Mouse (Mus musculus) spleen, postnatal 14 days (tissue): Measurements from ENCODE around the gene Ranbp17.
A peak's percentile ranks its signal among the peaks of the same experiment; 100 is the strongest.
"Not testable (repeated sequence)": the region's sequence is repeated elsewhere in the genome, so short reads cannot be mapped to it uniquely, and the experiment has no call there.

ENCODE experiments used
- DNase-seq, 2 experiments: peaks; one replicate each; pipeline ENCODE4 v3.0.0; 2021 to 2022; ENCODE audit warnings: low spot score in 2 of 2

Gene Ranbp17

DNA sequence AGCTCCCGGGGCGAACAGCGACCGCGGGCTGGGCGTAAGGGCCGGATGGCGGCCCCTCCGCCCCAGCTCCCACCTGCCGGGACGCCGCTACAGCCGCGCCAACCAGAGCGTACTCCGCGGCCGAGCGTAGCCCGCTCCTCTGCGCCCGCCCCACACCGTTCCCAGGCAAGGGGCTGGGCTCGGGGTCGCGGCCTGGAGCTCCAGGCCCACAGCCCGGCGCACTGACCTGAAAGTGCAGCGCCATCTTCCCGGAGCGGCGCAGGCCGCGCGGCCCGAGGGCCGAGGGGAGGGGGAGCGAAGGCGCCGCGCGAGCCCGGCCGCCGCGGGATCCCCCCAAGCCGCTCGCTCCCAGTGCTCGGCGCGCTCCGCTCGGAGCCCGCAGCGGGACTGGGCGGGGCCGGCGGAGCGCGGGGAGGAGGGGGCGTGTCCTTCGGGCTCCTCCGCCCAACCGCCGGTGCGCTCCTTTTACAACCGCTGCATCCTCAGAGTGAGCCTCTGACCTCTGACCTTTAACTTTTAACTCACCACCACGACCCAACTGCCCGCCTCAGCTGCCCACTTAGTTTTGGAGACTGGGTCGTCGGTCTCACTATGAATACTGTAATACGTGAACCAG lies at the start of gene Ranbp17:
TSS of gene Ranbp17 (minus strand) at position 371 of the 616 bp plus-strand sequence.
- DNase-seq = peak; percentile 20 to 25

DNA sequence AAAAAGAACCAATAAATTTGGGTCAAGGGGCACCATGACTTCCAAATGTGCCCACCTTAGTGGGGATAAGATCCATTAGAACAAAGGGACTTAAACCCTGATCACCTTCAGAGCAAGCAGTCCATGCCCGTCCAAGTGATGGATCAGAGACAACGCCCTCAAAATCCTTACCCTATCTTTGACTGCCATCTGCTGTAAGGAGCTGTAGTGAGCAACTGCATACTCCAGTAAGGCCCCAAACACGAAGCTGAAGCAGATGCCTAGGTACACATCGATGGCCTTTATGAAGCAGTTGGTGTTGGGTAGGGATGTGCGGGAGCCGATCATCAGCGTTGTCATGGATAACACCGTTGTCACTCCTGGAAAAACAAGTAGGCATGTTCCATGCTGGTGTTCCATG lies 40.6 kb upstream of the Ranbp17 start:
- DNase-seq = no peak

DNA sequence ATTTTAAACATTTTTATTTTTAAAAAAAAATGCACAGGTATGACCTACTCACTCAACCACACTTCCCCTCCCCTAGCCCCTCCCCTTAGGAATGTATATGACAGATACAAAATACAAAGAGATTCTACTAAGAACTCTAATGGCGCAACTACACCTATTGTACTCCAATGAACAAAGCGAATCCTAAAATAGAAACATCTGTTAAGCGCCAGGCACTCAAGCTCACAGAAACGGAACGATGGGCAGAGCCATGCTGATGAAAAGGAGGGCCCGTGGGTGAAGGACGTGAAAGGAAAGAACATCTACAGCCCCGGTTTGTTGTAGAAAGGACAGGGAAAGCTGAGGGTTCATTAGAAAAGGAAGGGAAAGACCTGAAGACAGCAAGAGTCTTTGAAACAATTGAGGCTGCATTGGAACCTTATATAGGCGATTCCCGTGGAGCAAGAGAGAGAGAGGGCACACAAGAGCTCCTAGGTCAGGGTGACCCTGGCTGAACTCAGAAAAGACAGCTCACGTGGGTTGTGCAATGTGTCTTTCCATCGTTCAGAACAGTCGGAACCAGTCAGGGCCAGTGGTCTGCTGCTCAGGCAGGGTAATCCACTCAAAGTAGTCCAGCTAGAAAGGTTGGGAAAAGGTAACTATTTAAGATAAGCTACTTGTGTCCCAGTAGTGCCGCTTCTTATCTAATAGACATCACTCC lies 37.5 kb upstream of the Ranbp17 start:
- no peak for DNase-seq

DNA sequence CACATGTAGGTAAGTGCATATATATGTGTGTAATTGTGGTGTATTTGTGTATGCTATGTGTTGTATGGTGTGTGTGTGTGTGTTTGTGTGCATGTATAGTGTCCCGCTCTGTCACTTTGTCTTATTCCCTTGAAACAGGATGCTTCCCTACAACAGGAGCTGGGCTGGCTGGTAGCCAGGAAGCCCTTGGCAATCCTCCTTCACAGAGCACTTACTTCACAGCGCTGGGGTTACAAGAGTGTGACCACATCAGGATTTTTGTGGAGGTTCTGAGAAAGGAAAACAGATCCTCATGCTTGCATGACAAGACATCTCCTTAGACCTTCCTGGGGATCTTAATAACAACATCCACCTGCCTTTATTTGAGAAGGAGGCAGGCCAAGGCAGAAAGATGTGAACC lies 33.8 kb upstream of the Ranbp17 start:
- DNase-seq = no peak

DNA sequence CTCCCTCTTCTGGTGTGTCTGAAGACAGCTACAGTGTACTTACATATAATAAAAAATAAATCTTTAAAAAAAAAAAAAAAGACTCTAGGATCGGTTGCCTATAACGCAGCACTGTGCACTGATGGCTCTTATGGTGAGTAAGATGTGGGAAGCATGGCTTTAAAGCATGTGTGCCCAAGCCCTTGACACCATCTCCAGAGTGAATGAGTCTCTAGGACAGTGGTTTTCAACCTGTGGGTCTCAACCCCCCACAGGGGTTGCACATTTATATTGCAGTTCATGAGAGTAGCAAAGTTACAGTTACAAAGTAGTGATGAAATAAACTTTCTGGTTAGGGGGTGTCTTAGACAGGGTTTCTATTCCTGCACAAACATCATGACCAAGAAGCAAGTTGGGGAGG lies 31.4 kb upstream of the Ranbp17 start:
- DNase-seq = no peak

DNA sequence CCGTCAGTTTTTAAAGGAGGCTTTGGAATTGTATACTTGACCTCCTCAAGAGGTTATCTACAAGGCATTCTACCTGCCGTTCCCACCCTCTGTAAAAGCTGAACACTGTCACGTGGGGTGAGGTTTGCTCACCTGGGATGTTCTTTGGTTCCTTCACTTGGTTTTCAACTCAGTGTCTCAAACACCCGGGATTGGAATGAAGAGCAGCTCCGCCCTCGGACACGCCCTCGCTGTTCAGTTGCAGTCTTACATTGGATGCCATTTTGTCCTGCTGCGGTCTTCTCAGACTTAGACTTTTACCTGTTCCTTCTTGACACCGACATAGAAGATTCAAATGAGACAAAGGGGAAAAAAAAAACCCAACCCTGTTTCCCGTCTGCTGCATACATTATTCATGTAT lies 30.6 kb upstream of the Ranbp17 start:
- DNase-seq = no peak

DNA sequence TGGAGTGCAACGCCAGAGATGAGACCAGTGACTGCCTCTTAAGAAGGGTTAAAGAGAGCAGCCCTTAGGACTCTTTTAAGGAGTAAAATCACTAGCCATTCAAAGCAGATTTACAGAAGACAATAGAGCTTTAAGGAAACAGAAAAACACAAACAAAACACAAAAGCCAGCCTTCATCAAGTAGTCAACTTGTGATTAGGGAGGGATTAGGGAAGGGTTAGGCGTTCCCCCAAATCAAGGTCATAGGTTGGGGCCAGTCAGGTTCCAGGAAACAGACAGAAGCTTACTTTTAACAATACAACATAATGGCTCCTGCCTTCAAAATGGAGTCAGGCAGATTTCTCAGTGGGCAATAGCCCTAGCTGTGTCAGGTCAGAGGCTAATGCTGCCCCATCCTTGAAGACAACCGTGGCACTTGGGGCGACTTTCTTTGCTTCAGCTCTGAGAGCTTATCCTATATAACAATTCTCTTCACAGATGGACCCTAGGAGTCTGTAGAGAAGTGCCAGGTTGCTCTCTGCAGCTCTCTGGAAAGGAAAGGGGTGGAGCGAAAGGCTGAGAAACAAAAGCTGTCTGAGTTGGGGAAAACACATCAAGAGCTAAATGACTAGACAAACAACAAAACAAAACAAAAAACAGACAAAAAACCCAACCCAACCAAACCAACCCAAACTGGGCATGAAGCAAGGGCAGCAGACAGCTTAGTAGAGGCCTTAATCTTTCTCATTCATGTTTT lies 24.0 kb upstream of the Ranbp17 start:
- DNase-seq = no peak

DNA sequence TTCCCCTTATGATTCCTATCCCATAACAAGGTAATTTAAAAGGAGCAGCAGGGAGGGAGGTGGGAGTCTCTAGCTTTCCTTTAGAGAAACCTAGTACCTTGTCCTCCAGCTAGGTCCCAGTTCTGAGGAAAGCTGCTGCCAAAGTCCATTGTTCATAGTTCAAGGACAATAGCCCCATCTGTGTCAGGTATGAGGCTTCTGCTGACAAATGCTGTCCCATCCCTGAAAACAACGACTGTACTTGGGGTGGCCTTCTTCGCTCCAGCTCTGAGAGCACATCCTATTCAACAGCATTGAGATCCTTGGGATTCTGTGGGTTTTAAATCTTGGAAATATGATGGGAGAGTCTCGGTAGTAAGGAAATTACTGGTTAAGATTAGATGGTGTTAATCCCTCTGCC lies 23.1 kb upstream of the Ranbp17 start:
- DNase-seq = no peak

DNA sequence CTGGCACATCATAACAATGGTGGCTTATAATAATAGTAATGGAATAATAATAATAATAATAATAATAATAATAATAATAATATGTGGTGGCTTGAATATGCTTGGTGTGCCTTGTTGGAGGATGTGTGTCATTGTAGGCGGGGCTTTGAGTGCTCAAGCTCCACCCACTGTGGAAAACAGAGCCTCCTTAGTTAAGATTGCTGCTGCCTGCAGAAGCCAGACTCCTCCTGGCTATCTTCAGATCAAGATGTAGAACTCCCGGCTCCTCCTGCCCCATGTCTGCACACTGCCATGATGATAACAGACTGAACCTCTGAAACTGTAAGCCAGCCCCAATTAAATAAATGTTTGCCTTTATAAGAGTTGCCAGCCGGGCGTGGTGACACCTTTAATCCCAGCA lies 21.0 kb upstream of the Ranbp17 start:
- DNase-seq = no peak

DNA sequence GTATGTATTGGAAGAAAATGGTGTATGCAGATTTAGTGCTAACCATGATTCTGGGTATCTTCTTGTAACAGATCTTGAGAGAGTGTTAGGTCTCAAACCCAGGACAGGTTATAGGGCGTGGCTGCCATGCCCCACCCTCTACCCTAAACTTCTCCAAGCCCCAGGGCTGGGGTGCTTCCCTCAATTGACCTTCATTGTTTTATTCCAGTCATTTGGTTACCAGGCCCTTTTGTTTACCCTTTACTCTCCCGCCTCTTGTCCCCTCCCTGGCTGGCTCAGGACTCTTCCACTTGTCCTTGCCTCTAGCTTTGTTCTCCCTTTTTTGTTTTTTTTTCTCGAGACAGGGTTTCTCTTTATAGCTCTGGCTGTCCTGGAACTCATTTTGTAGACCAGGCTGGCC lies 20.0 kb upstream of the Ranbp17 start:
- no peak for DNase-seq

DNA sequence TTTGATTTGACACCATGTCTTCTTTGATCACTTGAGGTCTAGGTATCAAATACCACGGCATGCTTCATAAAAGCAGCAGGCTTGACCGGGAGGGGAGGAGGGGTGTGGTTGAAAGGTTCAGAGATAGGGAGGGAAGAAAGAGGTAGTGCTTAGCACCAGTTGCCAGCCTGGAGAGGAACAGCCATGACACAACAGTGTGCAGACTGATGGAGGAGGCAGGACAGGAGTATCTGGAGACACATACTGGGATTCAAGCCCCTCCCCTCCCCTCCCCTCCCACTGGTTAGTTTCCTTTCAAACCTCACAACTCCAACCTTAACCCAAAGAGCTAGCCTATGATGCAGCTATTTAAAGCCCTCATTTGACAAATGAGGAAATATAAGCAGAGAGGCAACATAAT lies 16.0 kb upstream of the Ranbp17 start:
- no peak for DNase-seq

DNA sequence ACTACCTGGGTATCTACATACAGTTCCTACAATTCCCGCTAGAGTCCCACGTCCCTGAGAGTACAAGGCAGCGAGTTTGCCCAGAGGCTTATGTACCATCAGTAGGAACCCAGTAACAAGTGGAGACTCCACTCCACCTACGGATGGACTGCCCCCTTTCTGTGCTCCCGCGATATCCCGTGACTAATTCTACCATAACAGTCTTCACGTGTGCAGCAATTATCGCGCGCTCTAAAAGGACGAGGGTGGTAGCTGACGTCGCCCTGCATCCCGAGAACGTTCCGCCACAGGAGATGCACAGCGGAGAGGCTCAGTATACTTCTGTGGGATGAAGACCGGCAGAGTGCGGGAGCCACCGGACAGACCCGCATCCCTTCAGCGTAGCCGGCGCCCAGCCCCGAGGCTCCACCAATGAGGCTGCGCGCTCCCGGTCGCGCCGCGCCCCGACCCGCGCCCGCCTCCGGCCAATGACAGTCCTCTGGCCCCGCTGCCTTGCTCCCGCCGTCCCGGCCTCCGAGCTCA lies 631 bp downstream of the Ranbp17 start:
- DNase-seq = peak; percentile 12 to 20

DNA sequence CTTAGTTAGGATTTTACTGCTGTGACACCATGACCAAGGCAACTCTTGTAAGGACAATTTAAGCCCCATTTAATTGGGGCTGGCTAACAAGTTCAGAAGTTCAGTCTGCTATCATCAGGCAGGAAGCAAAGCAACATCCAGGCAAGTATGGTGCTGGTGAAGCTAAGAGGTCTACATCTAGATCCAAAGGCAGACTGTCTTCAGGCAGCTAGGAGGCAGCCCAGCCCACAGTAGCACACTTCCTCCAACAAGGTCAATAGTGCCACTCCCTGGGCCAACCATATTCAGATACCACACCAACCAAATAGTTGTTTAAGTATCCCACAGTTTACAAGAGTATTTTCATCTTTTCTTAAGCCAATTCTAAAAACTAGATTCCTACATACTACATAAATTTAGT lies 4.1 kb downstream of the Ranbp17 start:
- no peak for DNase-seq

DNA sequence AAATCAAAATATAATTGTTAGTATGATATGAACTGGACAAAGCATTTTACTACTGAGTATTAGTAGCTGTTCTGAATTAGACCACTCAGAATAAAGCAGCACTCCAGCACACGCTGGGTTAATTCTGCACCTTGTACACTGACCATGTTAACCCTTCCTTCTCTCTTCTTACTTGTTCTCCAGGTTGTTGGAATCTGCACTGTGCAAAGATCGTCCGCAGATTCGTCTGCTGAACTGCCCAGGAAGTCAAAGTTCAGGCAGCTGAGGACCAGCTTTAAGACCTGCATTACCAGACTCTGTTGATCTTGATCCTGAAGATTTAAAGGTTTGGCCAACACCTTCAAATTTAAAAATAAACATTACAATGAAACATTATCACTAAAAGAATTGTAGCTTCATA lies 27.8 kb downstream of the Ranbp17 start:
- DNase-seq = no peak

DNA sequence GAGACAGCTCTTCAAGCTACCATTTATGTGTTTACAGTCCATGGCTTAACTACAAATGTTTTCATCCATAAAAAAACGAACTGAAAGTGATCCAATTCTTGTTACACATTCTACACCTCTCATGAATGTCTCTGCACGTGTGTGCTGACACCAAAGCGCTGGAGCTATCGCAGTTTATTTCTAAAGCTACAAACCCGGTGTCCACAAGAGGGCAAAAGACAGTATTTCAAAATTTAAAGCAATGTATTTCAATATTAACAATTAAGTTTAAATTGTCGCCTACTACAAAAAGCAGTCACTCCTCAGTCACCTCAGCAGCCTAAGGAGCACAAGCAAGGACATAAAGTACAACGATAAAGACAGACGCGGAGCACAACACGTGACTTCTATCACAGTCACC lies 33.1 kb downstream of the Ranbp17 start:
- no peak for DNase-seq

DNA sequence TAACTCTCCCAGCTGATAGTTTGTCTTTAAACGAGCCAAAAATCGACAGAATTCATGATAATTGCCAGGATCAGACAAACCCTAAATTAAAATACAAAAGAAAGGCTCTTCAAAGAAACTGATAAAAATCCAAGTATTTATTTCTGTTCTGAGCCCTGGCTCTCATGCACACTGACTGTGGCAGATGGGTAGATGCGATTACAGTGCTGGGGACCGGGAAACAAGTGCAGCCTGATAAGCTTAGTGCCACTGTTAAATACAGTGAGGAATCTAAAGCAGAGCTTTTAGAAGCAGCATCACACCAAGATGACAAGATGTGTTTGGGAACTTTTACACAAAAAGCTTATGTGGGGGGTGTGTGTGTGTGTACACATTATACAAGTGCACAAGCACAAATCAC lies 34.3 kb downstream of the Ranbp17 start:
- DNase-seq = no peak

DNA sequence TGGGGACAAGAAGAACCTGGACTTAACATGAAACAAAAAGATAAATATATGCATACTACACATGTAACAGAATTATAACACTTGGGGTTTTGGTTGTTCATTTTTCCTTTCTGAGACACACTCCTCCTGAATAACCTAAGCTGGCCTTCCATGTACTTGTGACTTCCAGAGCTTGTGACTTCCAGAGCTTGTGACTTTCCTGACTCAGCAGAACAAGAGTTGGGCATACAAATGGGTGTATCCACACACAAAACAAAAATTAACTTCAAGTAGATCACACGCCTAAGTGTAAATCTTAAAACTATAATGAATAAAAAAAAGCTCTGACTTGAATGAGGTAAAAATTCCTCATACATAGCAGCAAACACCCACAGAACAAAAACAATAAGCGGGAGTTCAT lies 36.9 kb downstream of the Ranbp17 start:
- no peak for DNase-seq

DNA sequence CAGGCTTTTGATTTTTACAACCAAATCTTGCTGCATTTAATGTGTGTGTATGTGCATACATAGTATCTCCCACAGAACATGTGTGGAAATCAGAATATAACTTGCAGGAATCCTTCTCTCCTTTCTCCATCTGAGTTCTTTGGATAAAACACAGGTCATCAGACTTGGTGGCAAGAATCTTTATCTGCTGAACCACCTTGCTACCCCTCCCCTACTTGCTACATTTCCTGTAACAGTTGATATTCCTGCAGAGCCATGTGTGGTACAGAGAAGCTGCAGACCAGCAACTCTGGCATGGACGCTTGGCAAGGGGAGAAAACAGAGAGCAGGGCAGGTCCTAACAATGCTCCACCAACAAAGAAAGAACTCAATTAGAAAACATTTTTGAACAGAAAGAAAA lies 52.4 kb downstream of the Ranbp17 start:
- no peak for DNase-seq

DNA sequence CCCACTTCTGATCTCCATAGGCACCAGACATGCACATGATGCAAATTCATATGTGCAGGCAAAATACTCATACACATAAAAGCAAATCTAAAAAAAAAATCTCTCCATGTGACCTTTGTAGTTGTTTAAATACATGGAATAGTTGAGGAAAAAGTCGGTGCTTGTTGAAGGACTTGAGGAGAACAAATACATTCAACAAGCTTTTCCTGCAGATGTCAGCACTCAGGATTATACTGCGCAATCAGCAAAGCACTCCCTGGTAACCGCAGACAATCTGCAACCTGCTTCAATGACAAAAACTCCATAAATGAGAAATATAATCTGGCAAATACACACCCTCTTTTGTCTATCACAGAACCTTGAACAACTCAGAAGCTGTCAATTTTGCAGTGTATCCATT lies 59.5 kb downstream of the Ranbp17 start:
- no peak for DNase-seq

DNA sequence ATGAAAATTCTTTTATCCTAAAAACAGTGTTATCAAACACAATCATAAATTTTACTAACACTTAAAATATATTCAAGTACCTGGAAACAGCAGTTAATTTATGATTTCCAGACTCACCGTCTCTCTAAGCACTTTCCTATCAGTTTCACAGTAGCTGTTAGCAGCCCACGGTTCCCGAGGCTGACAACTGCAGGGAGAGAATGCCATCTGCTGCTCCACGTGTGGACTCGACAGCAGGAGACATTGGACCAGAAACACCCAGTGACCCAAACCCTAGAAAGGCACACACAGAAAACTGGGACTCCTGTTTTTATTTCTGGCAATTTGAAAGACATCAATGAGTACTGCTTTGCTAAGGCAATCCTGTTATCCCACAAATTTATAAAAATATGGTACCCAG lies 79.7 kb downstream of the Ranbp17 start:
- no peak for DNase-seq

DNA sequence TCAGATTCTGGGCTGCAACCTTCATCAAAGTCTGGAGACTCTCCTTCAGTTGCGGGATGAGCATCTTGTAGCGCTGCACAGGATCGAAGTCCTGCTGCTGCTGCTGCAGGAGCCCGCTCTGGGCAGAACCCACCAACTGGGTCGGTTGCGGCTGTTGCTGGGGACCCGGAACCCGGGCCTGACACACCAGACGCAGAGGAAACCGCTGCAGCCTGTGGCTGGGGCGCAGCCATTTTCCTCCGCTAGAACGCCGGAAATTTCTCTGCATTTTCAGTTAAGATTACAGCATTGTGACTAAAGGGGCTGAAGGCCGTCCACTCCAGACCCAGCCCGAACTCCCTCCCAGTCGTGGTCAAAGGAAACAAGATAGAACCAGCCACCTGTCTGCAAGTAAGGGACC lies 85.3 kb downstream of the Ranbp17 start:
- not testable (repeated sequence) for DNase-seq

DNA sequence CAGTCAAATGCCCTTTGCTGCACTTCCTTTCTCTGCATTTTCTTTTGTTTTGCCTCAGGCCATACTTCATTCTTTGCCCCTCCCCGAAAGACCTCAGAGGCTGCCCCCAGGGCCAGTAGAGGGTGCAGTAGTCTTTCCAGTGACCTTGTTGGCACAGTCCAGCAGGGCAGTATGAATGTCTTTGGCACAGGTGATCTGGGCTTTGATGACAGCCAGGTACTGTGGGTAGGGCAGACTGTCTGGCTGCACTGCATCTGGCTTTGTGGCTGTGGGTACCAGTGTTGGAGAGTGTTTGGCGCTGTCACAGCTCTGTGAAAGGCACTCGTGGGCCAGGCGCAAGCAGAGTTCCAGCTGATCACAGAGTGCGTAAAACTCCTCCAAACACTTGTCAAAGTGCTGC lies 85.8 kb downstream of the Ranbp17 start:
- not testable (repeated sequence) for DNase-seq

DNA sequence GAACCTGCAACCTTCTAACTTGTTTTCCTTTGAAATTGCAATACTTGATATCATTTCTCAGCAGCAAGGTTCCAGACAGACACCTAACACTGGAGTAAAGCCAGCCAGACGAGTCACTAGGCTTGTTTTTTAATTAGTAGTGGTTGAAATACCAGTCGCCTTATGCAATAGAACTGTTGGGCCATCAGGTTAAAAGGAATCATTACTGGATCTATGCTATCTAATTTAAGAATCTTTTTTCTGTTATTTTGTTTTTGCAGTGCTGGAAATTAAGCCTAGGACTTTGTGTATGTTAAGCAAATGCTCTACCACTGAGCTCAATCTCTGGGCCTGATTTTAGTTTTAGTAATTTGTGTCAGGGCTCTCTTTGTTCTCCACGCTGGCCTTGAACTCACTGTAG lies 91.3 kb downstream of the Ranbp17 start:
- DNase-seq = no peak
